Mouse (Mus musculus): ENCODE measurements around the gene Alg3. TPM values are rescaled to one million over a fixed set of nuclear protein-coding genes. Genes with fewer than 3 reads are reported as not detected.
A peak's percentile ranks its signal among the peaks of the same experiment; 100 is the strongest.

Gene Alg3
- polyA plus RNA-seq, 1 experiment from 2014 or later: 48.9 TPM

- Histone ChIP-seq H3K4me2 (peak overlapping the region; percentile 99), H3K36me3 (ENCODE audit: insufficient read depth) (no peaks in the 10 kb centered on the region), H3K27me3 (ENCODE audit: insufficient read depth, low read length) (peaks cover 39% of the 10 kb centered on the region), H3K4me1 (ENCODE audit: insufficient read depth) (peaks cover 3% of the 10 kb centered on the region), H3K9ac (peak overlapping the region; percentile 65), H3K9me3 (ENCODE audit: low read depth, low read length) (no peaks in the 10 kb centered on the region), H3K27ac (ENCODE audit: low read depth) (peak overlapping the region; percentile 30; the same call in 1 of the 2 replicates), H3K4me3 (ENCODE audit: low read depth, low read length) (peak overlapping the region; percentile 80)
- under 1% methylated on average over 37 of the region's 37 CpGs for WGBS
- no peak for TF ChIP-seq CTCF (IDR thresholded peaks at IDR 0.05; ENCODE audit: low read depth)
- ATAC-seq (ENCODE audit: insufficient read depth): peak; percentile 70
- DNase-seq: peak; percentile 85
Observed at GRCm38 (mm10) chr16:20621991-20622685, 10.6 kb upstream of the Alg3 start.

DNA sequence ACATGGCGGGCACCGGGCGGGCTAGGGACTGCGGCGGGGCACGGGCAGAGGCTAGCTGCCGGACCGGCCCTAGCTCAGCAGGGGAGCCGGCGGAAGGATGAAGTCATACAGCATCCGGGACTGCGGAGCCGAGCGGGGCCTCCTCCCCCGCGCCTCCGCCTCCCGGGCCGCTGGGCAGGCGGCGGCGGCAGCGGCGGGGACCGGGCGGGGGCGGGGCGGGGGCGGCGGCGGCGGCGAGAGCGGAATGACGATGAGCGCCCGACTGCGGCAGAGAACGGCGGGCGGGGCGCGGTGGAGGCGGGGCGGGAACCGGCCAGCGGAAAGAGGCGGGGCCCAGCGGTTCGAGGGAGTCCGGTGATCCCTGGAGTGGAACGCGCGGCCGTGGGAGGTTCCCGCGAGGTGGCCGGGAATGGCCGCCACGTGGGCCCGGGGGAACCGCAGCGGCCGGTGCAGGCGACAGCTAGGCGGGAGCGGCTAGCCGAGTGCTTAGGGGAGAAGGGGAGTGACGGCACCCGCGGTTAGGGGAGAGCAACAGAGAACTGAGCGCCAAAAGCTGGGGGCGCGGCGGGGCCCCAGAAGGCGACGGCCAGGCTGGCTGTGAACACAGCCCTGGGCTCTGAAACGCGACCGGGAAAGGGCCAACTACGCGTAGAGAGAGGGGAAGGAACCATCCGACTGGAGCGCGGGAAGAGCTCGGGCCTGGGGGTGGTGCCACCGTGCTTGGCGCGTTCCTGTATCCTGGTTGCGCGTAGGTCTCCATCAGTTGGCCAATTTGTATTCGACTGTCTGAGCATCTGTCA is 9.9 kb upstream of the Alg3 start, which contains the start of gene Camk2n2:
Camk2n2 (minus strand) TSS at position 97 of the 800 bp plus-strand sequence.
- Histone ChIP-seq H3K27ac (ENCODE audit: low read depth) (peak within 1 kb of the TSS; percentile 50; the same call in 1 of the 2 replicates), H3K4me3 (ENCODE audit: low read depth, low read length) (peak within 1 kb of the TSS; percentile 80), H3K27me3 (ENCODE audit: insufficient read depth, low read length) (peaks cover 39% of the 10 kb centered on the region), H3K9me3 (ENCODE audit: low read depth, low read length) (no peaks in the 10 kb centered on the region), H3K4me2 (peak within 1 kb of the TSS; percentile 99), H3K9ac (peak within 1 kb of the TSS; percentile 65), H3K36me3 (ENCODE audit: insufficient read depth) (no peaks in the 10 kb centered on the region), H3K4me1 (ENCODE audit: insufficient read depth) (peaks cover 3% of the 10 kb centered on the region)
- peak; percentile 64 for ATAC-seq (ENCODE audit: insufficient read depth)
- TF ChIP-seq CTCF (IDR thresholded peaks at IDR 0.05; ENCODE audit: low read depth): no peak
- WGBS: under 1% methylated on average over 70 of the region's 92 CpGs
- DNase-seq: peak; percentile 69

DNA sequence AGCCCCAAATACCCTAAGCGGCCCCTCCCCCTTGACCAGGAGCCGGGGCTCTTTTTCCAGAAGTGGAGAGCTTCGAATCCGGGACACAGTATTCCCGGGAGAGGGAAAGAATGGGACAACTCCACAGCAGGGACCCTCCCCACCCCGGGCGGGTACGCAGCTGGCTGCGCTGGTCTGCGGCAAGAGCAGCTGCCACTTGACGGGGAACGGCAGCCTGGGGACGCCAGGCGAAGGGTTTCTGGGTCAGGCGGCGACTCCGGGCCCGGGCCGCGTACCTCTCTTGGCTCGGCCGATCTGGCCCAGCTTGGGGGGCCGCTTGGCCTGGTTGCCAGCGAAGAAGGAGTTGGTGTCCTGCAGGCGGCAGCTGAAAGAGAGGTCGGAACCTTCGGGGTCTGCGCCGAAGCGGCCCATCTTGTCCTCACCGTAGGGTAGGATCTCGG is 9.2 kb upstream of the Alg3 start:
- DNase-seq (no peak), ATAC-seq (ENCODE audit: insufficient read depth) (peak; percentile 3; the same call in 1 of the 2 replicates)
- peak overlapping the region; percentile 65 for H3K9ac ChIP-seq
- no peaks in the 10 kb centered on the region for H3K9me3 ChIP-seq (ENCODE audit: low read depth, low read length)
- H3K36me3 ChIP-seq (ENCODE audit: insufficient read depth): no peaks in the 10 kb centered on the region
- no peak overlapping the region for H3K27ac ChIP-seq (ENCODE audit: low read depth)
- H3K4me3 ChIP-seq (ENCODE audit: low read depth, low read length): peak overlapping the region; percentile 80
- peaks cover 3% of the 10 kb centered on the region for H3K4me1 ChIP-seq (ENCODE audit: insufficient read depth)
- under 1% methylated on average over 32 of the region's 32 CpGs for WGBS
- peaks cover 39% of the 10 kb centered on the region for H3K27me3 ChIP-seq (ENCODE audit: insufficient read depth, low read length)
- TF ChIP-seq CTCF (IDR thresholded peaks at IDR 0.05; ENCODE audit: low read depth): no peak
- H3K4me2 ChIP-seq: peak overlapping the region; percentile 99

DNA sequence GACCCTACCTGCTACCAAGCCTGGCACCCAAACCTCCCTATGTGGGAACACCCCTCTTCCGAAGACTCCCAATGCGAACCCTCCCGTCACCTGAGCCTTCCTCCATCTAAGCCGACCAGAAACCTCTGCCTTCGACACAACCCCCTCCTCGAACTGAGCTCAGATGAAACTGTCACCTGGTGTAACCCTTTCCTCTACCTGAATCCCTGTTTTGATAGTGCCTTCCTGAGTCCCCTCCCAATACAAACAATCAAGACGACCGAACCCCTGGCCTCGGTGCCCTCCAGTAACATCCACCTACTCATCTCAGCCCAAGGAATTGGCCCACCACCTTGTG is 8.8 kb upstream of the Alg3 start:
- DNase-seq: no peak
- Histone ChIP-seq H3K9ac (no peak overlapping the region), H3K4me2 (peak overlapping the region; percentile 99), H3K27me3 (ENCODE audit: insufficient read depth, low read length) (peaks cover 39% of the 10 kb centered on the region), H3K4me3 (ENCODE audit: low read depth, low read length) (peak overlapping the region; percentile 80), H3K27ac (ENCODE audit: low read depth) (no peak overlapping the region), H3K4me1 (ENCODE audit: insufficient read depth) (peaks cover 3% of the 10 kb centered on the region), H3K36me3 (ENCODE audit: insufficient read depth) (no peaks in the 10 kb centered on the region), H3K9me3 (ENCODE audit: low read depth, low read length) (no peaks in the 10 kb centered on the region)
- TF ChIP-seq CTCF (IDR thresholded peaks at IDR 0.05; ENCODE audit: low read depth): no peak
- no peak for ATAC-seq (ENCODE audit: insufficient read depth)
- under 1% methylated on average over 9 of the region's 9 CpGs for WGBS

- Histone ChIP-seq H3K36me3 (ENCODE audit: insufficient read depth) (no peaks in the 10 kb centered on the region), H3K27me3 (ENCODE audit: insufficient read depth, low read length) (peaks cover 39% of the 10 kb centered on the region), H3K9me3 (ENCODE audit: low read depth, low read length) (no peaks in the 10 kb centered on the region), H3K27ac (ENCODE audit: low read depth) (no peak overlapping the region), H3K9ac (no peak overlapping the region), H3K4me3 (ENCODE audit: low read depth, low read length) (peak overlapping the region; percentile 80), H3K4me1 (ENCODE audit: insufficient read depth) (peaks cover 3% of the 10 kb centered on the region), H3K4me2 (peak overlapping the region; percentile 99)
- DNase-seq: peak; percentile 71
- peak; percentile 28 for ATAC-seq (ENCODE audit: insufficient read depth)
- no peak for TF ChIP-seq CTCF (IDR thresholded peaks at IDR 0.05; ENCODE audit: low read depth)
- 2% methylated on average over 81 of the region's 83 CpGs for WGBS
Observed at GRCm38 (mm10) chr16:20619541-20620398, 8.2 kb upstream of the Alg3 start.

DNA sequence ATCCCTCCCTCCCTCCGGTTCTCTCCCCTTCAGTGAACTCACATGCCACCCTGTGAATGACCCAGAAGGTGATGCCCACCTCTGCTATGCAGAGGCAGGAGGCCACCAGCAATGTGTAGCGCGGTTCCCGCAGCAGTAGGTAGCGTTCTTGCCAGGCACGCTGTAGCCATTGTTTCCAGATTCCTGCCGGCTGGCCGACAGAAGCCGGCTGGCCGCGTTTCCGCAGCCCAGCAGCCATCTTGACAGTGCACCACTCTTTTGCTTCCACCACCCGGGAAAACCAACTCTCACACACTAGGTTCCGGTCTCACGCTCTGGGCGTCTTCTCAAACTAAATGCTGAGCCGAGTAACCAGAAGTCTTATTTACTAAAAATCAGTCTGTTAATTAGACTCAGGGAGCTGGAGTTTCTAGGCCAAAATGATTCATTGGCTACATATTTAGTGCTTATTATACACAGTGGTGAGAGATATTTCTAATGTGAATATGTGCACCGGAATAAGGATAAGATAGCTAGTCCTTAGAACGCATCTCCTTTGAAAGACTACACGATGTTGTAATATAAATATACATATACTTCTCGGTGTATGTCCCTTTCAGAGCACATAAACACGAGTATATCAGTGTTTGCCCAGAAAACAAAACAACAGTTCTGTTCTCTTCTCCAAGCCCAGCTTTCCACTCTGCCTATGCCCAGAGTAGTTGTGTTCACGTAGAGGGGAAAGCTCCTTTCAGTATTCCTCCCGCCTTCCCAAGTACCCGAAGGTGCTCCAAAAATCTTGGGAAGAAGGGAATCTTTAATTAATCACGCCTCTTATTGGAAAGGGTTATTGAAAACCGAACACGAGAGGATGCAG is 806 bp downstream of the Alg3 start:
- under 1% methylated on average over 28 of the region's 28 CpGs for WGBS
- no peaks in the 10 kb centered on the region for H3K27me3 ChIP-seq (ENCODE audit: insufficient read depth, low read length)
- no peak for TF ChIP-seq CTCF (IDR thresholded peaks at IDR 0.05; ENCODE audit: low read depth)
- peaks cover 23% of the 10 kb centered on the region for H3K36me3 ChIP-seq (ENCODE audit: insufficient read depth)
- peaks cover 3% of the 10 kb centered on the region for H3K4me1 ChIP-seq (ENCODE audit: insufficient read depth)
- ATAC-seq (ENCODE audit: insufficient read depth): peak; percentile 69
- no peaks in the 10 kb centered on the region for H3K9me3 ChIP-seq (ENCODE audit: low read depth, low read length)
- H3K4me2 ChIP-seq: peak overlapping the region; percentile 75
- H3K4me3 ChIP-seq (ENCODE audit: low read depth, low read length): peak overlapping the region; percentile 82
- peak overlapping the region; percentile 81 for H3K9ac ChIP-seq
- H3K27ac ChIP-seq (ENCODE audit: low read depth): peak overlapping the region; percentile 70
- DNase-seq: peak; percentile 92

Data from lung, embryonic 14.5 days (tissue).